Mouse (Mus musculus) kidney, postnatal 0 days (tissue): ENCODE measurements around the gene BC017158. TPM values are rescaled to one million over a fixed set of nuclear protein-coding genes. Genes with fewer than 3 reads are reported as not detected.

Experiments used
- ATAC-seq: fragments of 200-750 bp; cut with Nextera tagmentation; replicated peaks from 2 replicates; pipeline ENCODE4 v1.8.0; 2017; ENCODE audit warnings: low read depth, moderate number of reproducible peaks, moderate TSS enrichment, moderate library complexity; ENCODE audit not compliant: low FRiP score
- DNase-seq: peaks from one replicate; pipeline ENCODE4 v3.0.0-alpha.2; 2016; ENCODE audit warnings: low spot score
- H3K27ac ChIP-seq: fragments of 300-500 bp; sonication (generic); 2 replicates; pipeline ENCODE4 v1.5.1; 2014; ENCODE audit warnings: mild to moderate bottlenecking
- H3K27me3 ChIP-seq: fragments of 300-500 bp; sonication (generic); 2 replicates; pipeline ENCODE4 v1.6.1; 2014; ENCODE audit warnings: low read length, mixed read lengths; ENCODE audit not compliant: insufficient read depth
- H3K36me3 ChIP-seq: fragments of 300-500 bp; sonication (generic); 2 replicates; pipeline ENCODE4 v1.6.1; 2014; ENCODE audit warnings: low read length, mixed read lengths; ENCODE audit not compliant: insufficient read depth
- H3K4me1 ChIP-seq: fragments of 300-500 bp; sonication (generic); replicated peaks from 2 replicates; pipeline ENCODE4 v1.6.1; 2014; ENCODE audit warnings: antibody characterized with exemption, low read length, mixed read lengths; ENCODE audit not compliant: insufficient read depth
- H3K4me2 ChIP-seq: fragments of 300-500 bp; sonication (generic); 2 replicates; pipeline ENCODE4 v1.6.1; 2014; ENCODE audit warnings: mild to moderate bottlenecking, low read length, moderate library complexity, mixed read lengths
- H3K4me3 ChIP-seq: fragments of 300-500 bp; sonication (generic); replicated peaks from 2 replicates; pipeline ENCODE4 v1.5.1; 2014; ENCODE audit warnings: low read depth, low read length
- H3K9ac ChIP-seq: fragments of 300-500 bp; sonication (generic); 2 replicates; pipeline ENCODE4 v1.6.1; 2014; ENCODE audit warnings: low read depth, low read length
- H3K9me3 ChIP-seq: fragments of 300-500 bp; sonication (generic); replicated peaks from 2 replicates; pipeline ENCODE4 v1.6.1; 2016; ENCODE audit warnings: low read length, inconsistent platforms, mixed read lengths
- CTCF ChIP-seq: IDR thresholded peaks from 2 replicates; pipeline ENCODE4 v1.5.1; 2016; ENCODE audit warnings: antibody characterized with exemption, low read depth, mild to moderate bottlenecking, moderate library complexity
- WGBS: fragments of 180-500 bp; shearing (Covaris S2); extraction: QIAGEN DNeasy Blood & Tissue Kit; methylation state at CpG from one replicate; pipeline ENCODE4 v1.1.7; 2014; 5-methylcytosine and 5-hydroxymethylcytosine counted together
- polyA plus RNA-seq: library from polyadenylated mRNA; unstranded; fragments of >200 nt; fragmentation: Nextera tagmentation; extraction: Ambion mirVana; gene quantifications from 2 replicates; pipeline ENCODE4 v1.2.1, GENCODE M21; 2015

The BC017158 gene
- polyA plus RNA-seq, 1 experiment from 2014 or later = 22.1 TPM

GRCm38 (mm10) chr7:128285060-128285459 lies 12.9 kb downstream of the BC017158 start:
- DNase-seq (no peak), ATAC-seq (no peak)
- Histone ChIP-seq H3K4me3 (no peak overlapping the region), H3K27ac (no peak overlapping the region), H3K4me2 (no peak overlapping the region), H3K9me3 (no peaks in the 10 kb centered on the region), H3K4me1 (no peaks in the 10 kb centered on the region), H3K36me3 (peaks cover 21% of the 10 kb centered on the region; the same call in 1 of the 2 replicates), H3K9ac (no peak overlapping the region), H3K27me3 (no peaks in the 10 kb centered on the region)
- WGBS = 85% methylated on average over 8 of the region's 8 CpGs
- no peak for TF ChIP-seq CTCF

- Histone ChIP-seq H3K36me3 (peaks cover 29% of the 10 kb centered on the region; the same call in 1 of the 2 replicates), H3K4me2 (no peak overlapping the region), H3K9ac (no peak overlapping the region), H3K4me3 (no peak overlapping the region), H3K4me1 (no peaks in the 10 kb centered on the region), H3K27ac (no peak overlapping the region), H3K9me3 (no peaks in the 10 kb centered on the region), H3K27me3 (no peaks in the 10 kb centered on the region)
- ATAC-seq = no peak
- DNase-seq = no peak
- no peak for TF ChIP-seq CTCF
- 46% methylated on average over 5 of the region's 5 CpGs for WGBS
These were observed 13.9 kb downstream of the BC017158 start for GRCm38 (mm10) chr7:128284047-128284446.

- TF ChIP-seq CTCF = no peak
- H3K4me1 ChIP-seq = no peaks in the 10 kb centered on the region
- H3K4me2 ChIP-seq = no peak overlapping the region
- ATAC-seq (no peak), DNase-seq (no peak)
- no peaks in the 10 kb centered on the region for H3K27me3 ChIP-seq
- no peaks in the 10 kb centered on the region for H3K9me3 ChIP-seq
- no peak overlapping the region for H3K27ac ChIP-seq
- peaks cover 30% of the 10 kb centered on the region for H3K36me3 ChIP-seq
- 30% methylated on average over 7 of the region's 7 CpGs for WGBS
- H3K4me3 ChIP-seq = no peak overlapping the region
- H3K9ac ChIP-seq = no peak overlapping the region
These were observed 15.3 kb downstream of the BC017158 start for GRCm38 (mm10) chr7:128282532-128283244.

GRCm38 (mm10) chr7:128281765-128282164 lies 16.2 kb downstream of the BC017158 start:
- Histone ChIP-seq H3K4me3 (no peak overlapping the region), H3K9ac (no peak overlapping the region), H3K4me2 (no peak overlapping the region), H3K4me1 (no peaks in the 10 kb centered on the region), H3K9me3 (no peaks in the 10 kb centered on the region), H3K27ac (no peak overlapping the region), H3K27me3 (no peaks in the 10 kb centered on the region), H3K36me3 (peaks cover 30% of the 10 kb centered on the region)
- no peak for DNase-seq
- WGBS = 91% methylated on average over 11 of the region's 11 CpGs
- no peak for TF ChIP-seq CTCF
- no peak for ATAC-seq

- no peaks in the 10 kb centered on the region for H3K9me3 ChIP-seq
These were observed 18.2 kb downstream of the BC017158 start for GRCm38 (mm10) chr7:128279750-128280149.

GRCm38 (mm10) chr7:128276051-128276450 lies 21.9 kb downstream of the BC017158 start:
- Histone ChIP-seq H3K4me2 (no peak overlapping the region), H3K4me1 (no peaks in the 10 kb centered on the region), H3K9ac (no peak overlapping the region), H3K27me3 (no peaks in the 10 kb centered on the region), H3K27ac (no peak overlapping the region), H3K9me3 (no peaks in the 10 kb centered on the region), H3K4me3 (no peak overlapping the region), H3K36me3 (peaks cover 76% of the 10 kb centered on the region)
- no peak for TF ChIP-seq CTCF
- 91% methylated on average over 6 of the region's 6 CpGs for WGBS
- no peak for DNase-seq
- ATAC-seq = no peak

More at GRCm38 (mm10) chr7:128279750-128280149, 18.2 kb downstream of the BC017158 start:
- 89% methylated on average over 4 of the region's 4 CpGs for WGBS
- Histone ChIP-seq H3K27me3 (no peaks in the 10 kb centered on the region), H3K9ac (no peak overlapping the region), H3K27ac (no peak overlapping the region), H3K4me3 (no peak overlapping the region), H3K4me2 (no peak overlapping the region), H3K4me1 (no peaks in the 10 kb centered on the region), H3K36me3 (peaks cover 46% of the 10 kb centered on the region; the same call in 1 of the 2 replicates)
- no peak for ATAC-seq
- TF ChIP-seq CTCF = no peak
- no peak for DNase-seq
